Mouse (Mus musculus) E14TG2a.4 (cell line): ENCODE results near the gene Plekhg1.

ENCODE experiments used
- H3K27me3 ChIP-seq: 2 replicates; pipeline ENCODE4 v1.6.1; 2014; ENCODE audit warnings: low read length, control low read depth; ENCODE audit not compliant: insufficient read depth
- H3K36me3 ChIP-seq: 2 replicates; pipeline ENCODE4 v1.6.1; 2014; ENCODE audit warnings: low read length, control low read depth; ENCODE audit not compliant: insufficient read depth
- H3K4me1 ChIP-seq: replicated peaks from 2 replicates; pipeline ENCODE4 v1.6.1; 2014; ENCODE audit warnings: low read depth, low read length, control low read depth
- H3K4me3 ChIP-seq: replicated peaks from 2 replicates; pipeline ENCODE4 v1.5.1; 2014; ENCODE audit warnings: mild to moderate bottlenecking, low read length
- H3K9me3 ChIP-seq: 2 replicates; pipeline ENCODE4 v1.6.1; 2014; ENCODE audit warnings: low read length, control low read depth
- CTCF ChIP-seq: conservative IDR thresholded peaks from 2 replicates; pipeline ENCODE4 v1.5.1; 2014; ENCODE audit warnings: low read length
- NANOG ChIP-seq: IDR thresholded peaks from 2 replicates; pipeline ENCODE4 v1.6.1; 2014; ENCODE audit warnings: borderline replicate concordance, low read length, mixed read lengths
- POU5F1 ChIP-seq: IDR thresholded peaks from 2 replicates; pipeline ENCODE4 v1.6.1; 2014; ENCODE audit warnings: low read length, borderline replicate concordance

Plekhg1 gene

GRCm38 (mm10) chr10:3844430-3844829, 104.3 kb downstream of the Plekhg1 start:
- no peak overlapping the region for H3K4me3 ChIP-seq
- no peak for TF ChIP-seq POU5F1
- no peak for TF ChIP-seq CTCF
- TF ChIP-seq NANOG: no peak
- no peaks in the 10 kb centered on the region for H3K9me3 ChIP-seq
- H3K36me3 ChIP-seq: no peaks in the 10 kb centered on the region
- H3K4me1 ChIP-seq: peaks cover 5% of the 10 kb centered on the region
- H3K27me3 ChIP-seq: no peaks in the 10 kb centered on the region

- H3K4me1 ChIP-seq: peaks cover 17% of the 10 kb centered on the region
- H3K4me3 ChIP-seq: no peak overlapping the region
- H3K36me3 ChIP-seq: no peaks in the 10 kb centered on the region
- H3K9me3 ChIP-seq: no peaks in the 10 kb centered on the region
- H3K27me3 ChIP-seq: no peaks in the 10 kb centered on the region
- TF ChIP-seq NANOG (no peak), CTCF (no peak), POU5F1 (no peak)
Observed at GRCm38 (mm10) chr10:3847021-3847420, 106.9 kb downstream of the Plekhg1 start.

- Histone ChIP-seq H3K4me3 (no peak overlapping the region), H3K9me3 (no peaks in the 10 kb centered on the region), H3K27me3 (peaks cover 4% of the 10 kb centered on the region; the same call in 1 of the 2 replicates), H3K4me1 (peaks cover 32% of the 10 kb centered on the region), H3K36me3 (no peaks in the 10 kb centered on the region)
- no peak for TF ChIP-seq CTCF
- no peak for TF ChIP-seq NANOG
- no peak for TF ChIP-seq POU5F1
Observed at GRCm38 (mm10) chr10:3851461-3851860, 111.3 kb downstream of the Plekhg1 start.

DNA sequence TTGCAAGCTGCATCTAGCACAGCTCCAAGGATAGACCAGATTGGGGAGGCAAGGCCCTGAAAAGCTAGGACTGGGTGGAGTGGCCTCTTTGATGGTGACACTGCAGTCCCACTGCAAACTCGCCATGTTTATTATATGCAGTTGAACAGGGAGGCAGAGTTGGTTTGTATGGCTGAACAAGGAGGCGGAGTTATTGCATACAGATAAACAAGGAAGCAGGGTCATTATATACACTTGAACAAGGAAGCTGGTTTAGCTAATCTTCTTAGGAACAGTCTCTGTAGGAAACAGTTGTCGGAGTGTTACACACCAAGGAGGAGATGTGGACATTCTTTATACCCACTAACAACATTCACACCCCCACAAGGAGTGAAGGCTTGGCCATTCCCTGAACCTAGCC, 112.6 kb downstream of the Plekhg1 start:
- Histone ChIP-seq H3K27me3 (peaks cover 4% of the 10 kb centered on the region; the same call in 1 of the 2 replicates), H3K4me3 (no peak overlapping the region), H3K36me3 (no peaks in the 10 kb centered on the region), H3K9me3 (no peaks in the 10 kb centered on the region), H3K4me1 (peaks cover 32% of the 10 kb centered on the region)
- no peak for TF ChIP-seq POU5F1
- TF ChIP-seq CTCF: no peak
- no peak for TF ChIP-seq NANOG

GRCm38 (mm10) chr10:3857912-3858311, 117.7 kb downstream of the Plekhg1 start:
- Histone ChIP-seq H3K36me3 (no peaks in the 10 kb centered on the region), H3K4me1 (peaks cover 18% of the 10 kb centered on the region), H3K27me3 (peaks cover 4% of the 10 kb centered on the region; the same call in 1 of the 2 replicates), H3K9me3 (no peaks in the 10 kb centered on the region), H3K4me3 (no peak overlapping the region)
- TF ChIP-seq NANOG: no peak

GRCm38 (mm10) chr10:3858437-3858836, 118.3 kb downstream of the Plekhg1 start:
- peaks cover 4% of the 10 kb centered on the region; the same call in 1 of the 2 replicates for H3K27me3 ChIP-seq
- peaks cover 17% of the 10 kb centered on the region for H3K4me1 ChIP-seq
- TF ChIP-seq POU5F1 (no peak), CTCF (no peak), NANOG (no peak)

GRCm38 (mm10) chr10:3858961-3859714, 119.0 kb downstream of the Plekhg1 start:
- peaks cover 20% of the 10 kb centered on the region for H3K4me1 ChIP-seq
- TF ChIP-seq NANOG (no peak), POU5F1 (no peak), CTCF (no peak)
- no peaks in the 10 kb centered on the region for H3K9me3 ChIP-seq
- no peaks in the 10 kb centered on the region for H3K36me3 ChIP-seq
- H3K27me3 ChIP-seq: peaks cover 4% of the 10 kb centered on the region; the same call in 1 of the 2 replicates
- H3K4me3 ChIP-seq: no peak overlapping the region

More at GRCm38 (mm10) chr10:3858437-3858836, 118.3 kb downstream of the Plekhg1 start:
- no peaks in the 10 kb centered on the region for H3K9me3 ChIP-seq
- H3K4me3 ChIP-seq: no peak overlapping the region
- H3K36me3 ChIP-seq: no peaks in the 10 kb centered on the region

DNA sequence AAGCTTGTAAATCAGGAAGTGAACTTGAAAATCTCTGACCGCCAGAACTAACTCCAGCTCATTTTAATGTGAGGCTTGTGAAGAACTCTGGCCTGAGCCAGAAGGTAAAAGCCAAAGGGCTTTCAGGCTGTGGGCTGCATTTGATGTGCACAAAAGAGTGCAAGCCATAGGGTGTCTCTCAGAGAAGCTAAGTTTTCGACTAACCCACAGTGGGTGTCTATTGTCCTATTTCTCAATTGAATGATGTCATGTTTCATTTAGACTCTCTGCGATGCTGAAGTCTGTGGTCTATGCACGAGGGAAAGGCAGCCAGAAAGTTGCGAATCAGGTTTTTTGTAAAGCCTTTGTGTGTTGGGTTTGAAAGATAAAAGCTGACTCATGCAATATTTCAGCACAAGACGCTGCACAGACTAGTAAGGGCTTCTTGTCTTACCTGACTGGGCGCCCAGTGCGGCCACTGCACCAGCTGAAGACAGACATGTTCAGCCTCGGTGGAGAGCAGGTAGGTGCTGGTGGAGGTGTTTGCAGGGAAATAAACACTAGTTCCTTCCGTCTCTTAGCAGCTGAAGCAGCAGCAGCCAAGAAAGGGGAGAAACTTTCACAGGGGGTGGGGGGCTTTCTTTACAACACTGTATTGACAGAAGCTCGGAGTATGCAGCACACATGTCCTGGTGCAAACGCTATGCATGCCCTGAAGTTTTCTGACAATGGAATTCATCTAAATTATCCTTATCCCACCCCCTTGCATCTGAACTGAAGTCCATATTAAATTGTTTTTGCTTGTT, 123.4 kb downstream of the Plekhg1 start:
- peaks cover 33% of the 10 kb centered on the region for H3K4me1 ChIP-seq
- H3K36me3 ChIP-seq: no peaks in the 10 kb centered on the region
- no peaks in the 10 kb centered on the region for H3K27me3 ChIP-seq
- TF ChIP-seq POU5F1 (no peak), NANOG (no peak), CTCF (no peak)
- H3K4me3 ChIP-seq: no peak overlapping the region
- H3K9me3 ChIP-seq: no peaks in the 10 kb centered on the region
